Mouse (Mus musculus): ENCODE results near the gene Gm10340.
"Not testable (repeated sequence)": the region's sequence is repeated elsewhere in the genome, so short reads cannot be mapped to it uniquely, and the experiment has no call there.

Gm10340 gene

DNA sequence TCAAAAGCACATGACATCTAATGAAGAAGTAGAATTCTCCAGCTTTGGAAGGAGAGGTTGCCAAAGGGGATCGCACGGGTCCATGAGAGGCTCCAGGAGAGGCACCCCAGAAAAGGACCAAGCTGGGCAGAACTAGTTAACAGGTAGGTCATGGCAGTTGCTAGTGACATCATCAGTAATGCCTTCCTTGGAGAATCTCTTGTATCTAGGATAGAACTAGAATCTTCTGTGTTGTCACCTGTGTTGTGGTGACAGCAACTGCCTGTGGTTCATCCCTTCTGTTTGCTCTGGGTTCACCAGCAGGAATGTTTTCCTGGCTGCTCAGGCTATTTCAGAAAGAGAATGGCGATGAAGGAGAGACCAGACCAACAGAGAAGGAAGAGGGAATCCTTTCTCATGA is at the start of gene Gm10340:
Gm10340 (plus strand) TSS at position 301 of the 400 bp plus-strand sequence.
- not testable (repeated sequence) for DNase-seq (ENCODE audit: low spot score in 2 of 2)

DNA sequence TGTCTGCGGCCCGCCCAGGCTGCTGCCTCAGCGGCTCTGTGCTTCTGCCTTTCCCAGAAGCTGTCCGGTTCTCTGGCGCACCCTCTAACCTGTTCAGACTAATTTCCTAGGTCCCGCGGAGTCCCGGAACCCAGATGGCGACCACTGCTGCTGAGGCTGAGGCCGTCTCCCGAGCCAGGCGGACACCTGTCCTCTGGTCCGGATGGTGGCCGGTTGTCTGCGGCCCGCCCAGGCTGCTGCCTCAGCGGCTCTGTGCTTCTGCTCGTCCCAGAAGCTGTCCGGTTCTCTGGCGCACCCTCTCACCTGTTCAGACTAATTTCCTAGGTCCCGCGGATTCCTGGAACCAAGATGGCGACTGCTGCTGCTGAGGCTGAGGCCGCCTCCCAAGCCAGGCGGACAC is 17.7 kb upstream of the Gm10340 start:
- peak; percentile 5 to 9 for DNase-seq (ENCODE audit: low spot score in 2 of 2)

DNA sequence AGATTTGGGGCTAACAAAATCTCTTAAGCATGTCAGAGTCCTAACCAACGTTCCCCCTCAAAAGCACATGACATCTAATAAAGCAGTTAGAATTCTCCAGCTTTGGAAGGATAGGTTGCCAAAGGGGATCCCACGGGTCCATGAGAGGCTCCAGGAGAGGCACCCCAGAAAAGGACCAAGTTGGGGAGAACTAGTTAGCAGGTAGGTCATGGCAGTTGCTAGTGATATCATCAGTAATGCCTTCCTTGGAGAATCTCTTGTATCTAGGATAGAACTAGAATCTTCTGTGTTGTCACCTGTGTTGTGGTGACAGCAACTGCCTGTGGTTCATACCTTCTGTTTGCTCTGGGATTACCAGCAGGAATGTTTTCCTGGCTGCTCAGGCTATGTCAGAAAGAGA is 54.2 kb downstream of the Gm10340 start, which contains the start of gene Gm5795:
Gm5795 (plus strand) TSS at position 301 of the 400 bp plus-strand sequence.
- not testable (repeated sequence) for DNase-seq (ENCODE audit: low spot score in 2 of 2)

All from left cerebral cortex, adult 9 months (tissue).